Mouse (Mus musculus) testis, adult 10 weeks (tissue): ENCODE results near the gene Cfap97d1. TPM values are rescaled to one million over a fixed set of nuclear protein-coding genes. Genes with fewer than 3 reads are reported as not detected.

Source experiments
- polyA plus RNA-seq: library from polyadenylated mRNA; stranded (reverse); fragments of 350-450 nt; fragmentation: Illumina TruSeq; extraction: RNeasy Lipid Tissue Mini Kit (QIAGEN cat#74804); gene quantifications from one replicate; pipeline ENCODE4 v1.2.3, GENCODE M21; 2014; ENCODE audit warnings: low read depth, low replicate concordance

Gene Cfap97d1
- 510 TPM for polyA plus RNA-seq

GRCm38 (mm10) chr11:101984054-101985025 is at the start of gene Cfap97d1:
Gene Cfap97d1, plus strand, starts transcription at chr11:101984279.

DNA sequence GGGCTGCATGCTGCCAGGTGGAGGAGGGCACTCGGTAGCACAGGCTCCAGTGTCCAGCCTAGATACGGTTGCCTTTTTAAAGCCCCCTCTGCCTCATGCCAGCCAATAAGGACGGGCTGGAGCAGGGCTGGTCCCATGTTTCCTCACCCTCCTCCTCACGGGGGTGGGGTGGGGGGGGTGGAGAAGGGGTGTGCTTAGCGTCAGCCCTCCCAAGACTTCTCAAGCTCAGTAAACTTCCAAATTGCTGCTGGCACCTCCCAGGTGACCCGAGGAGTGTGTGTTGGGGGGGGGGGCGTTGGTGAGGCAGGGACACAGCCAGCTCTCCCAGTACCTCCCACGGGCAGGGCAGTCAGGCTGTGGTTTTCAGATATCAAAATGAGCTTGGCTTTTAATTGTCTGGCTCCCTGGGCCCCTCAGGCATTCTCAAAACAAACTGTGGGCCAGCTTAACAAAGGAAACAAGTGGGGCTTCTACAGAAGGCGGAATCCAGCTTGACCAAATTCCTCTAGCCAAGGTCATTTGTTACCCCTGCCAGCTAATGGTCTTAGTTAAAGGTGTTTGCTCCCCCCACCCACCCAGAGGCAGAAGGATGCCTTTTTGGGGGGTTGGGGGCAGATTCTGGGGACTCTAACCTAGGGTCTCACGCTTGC is 17.0 kb upstream of the Cfap97d1 start, which contains the start of gene Sost:
Gene Sost, minus strand, starts transcription at position 51 of the 650 bp plus-strand sequence.

GRCm38 (mm10) chr11:101986913-101987312 is 2.8 kb downstream of the Cfap97d1 start, which contains the start of gene Dusp3:
Gene Dusp3, minus strand, starts transcription at chr11:101987013.

GRCm38 (mm10) chr11:102028087-102028816 is 44.2 kb downstream of the Cfap97d1 start, which contains the start of gene Mpp3:
Gene Mpp3, minus strand, starts transcription at chr11:102028461.

GRCm38 (mm10) chr11:102041350-102041949 is 57.4 kb downstream of the Cfap97d1 start, which contains the start of gene Cd300lg:
Gene Cd300lg, plus strand, starts transcription at chr11:102041509.

Other genes with a start within 250 kb of the Cfap97d1 start
- gene Etv4, start 198.9 kb upstream of the Cfap97d1 start, polyA plus RNA-seq = not detected
- gene Meox1, start 89.9 kb upstream of the Cfap97d1 start, polyA plus RNA-seq = 1.6 TPM
- 0.76 TPM for gene Sost, start 17.3 kb upstream of the Cfap97d1 start, polyA plus RNA-seq
- 10.6 TPM for gene Dusp3, start 2.7 kb downstream of the Cfap97d1 start, polyA plus RNA-seq
- 2.2 TPM for gene Mpp3, start 44.2 kb downstream of the Cfap97d1 start, polyA plus RNA-seq
- gene Cd300lg, start 57.2 kb downstream of the Cfap97d1 start, polyA plus RNA-seq = 0.28 TPM
- gene Mpp2, start 104.2 kb downstream of the Cfap97d1 start, polyA plus RNA-seq = 0.10 TPM
- gene Ppy, start 117.0 kb downstream of the Cfap97d1 start, polyA plus RNA-seq = not detected
- gene Pyy, start 123.6 kb downstream of the Cfap97d1 start, polyA plus RNA-seq = not detected
- not detected for gene Nags, start 161.2 kb downstream of the Cfap97d1 start, polyA plus RNA-seq
- gene Tmem101, start 172.1 kb downstream of the Cfap97d1 start, polyA plus RNA-seq = 1.8 TPM
- gene Lsm12, start 201.0 kb downstream of the Cfap97d1 start, polyA plus RNA-seq = 75.9 TPM
- gene G6pc3, start 205.3 kb downstream of the Cfap97d1 start, polyA plus RNA-seq = 7.8 TPM
- 0.43 TPM for gene Hdac5, start 245.9 kb downstream of the Cfap97d1 start, polyA plus RNA-seq